Mouse (Mus musculus): ENCODE data around the gene Krtap4-8. TPM values are rescaled to one million over a fixed set of nuclear protein-coding genes. Genes with fewer than 3 reads are reported as not detected.
"Not testable (repeated sequence)": the region's sequence is repeated elsewhere in the genome, so short reads cannot be mapped to it uniquely, and the experiment has no call there.

The Krtap4-8 gene
- total RNA-seq (2021): not detected

DNA sequence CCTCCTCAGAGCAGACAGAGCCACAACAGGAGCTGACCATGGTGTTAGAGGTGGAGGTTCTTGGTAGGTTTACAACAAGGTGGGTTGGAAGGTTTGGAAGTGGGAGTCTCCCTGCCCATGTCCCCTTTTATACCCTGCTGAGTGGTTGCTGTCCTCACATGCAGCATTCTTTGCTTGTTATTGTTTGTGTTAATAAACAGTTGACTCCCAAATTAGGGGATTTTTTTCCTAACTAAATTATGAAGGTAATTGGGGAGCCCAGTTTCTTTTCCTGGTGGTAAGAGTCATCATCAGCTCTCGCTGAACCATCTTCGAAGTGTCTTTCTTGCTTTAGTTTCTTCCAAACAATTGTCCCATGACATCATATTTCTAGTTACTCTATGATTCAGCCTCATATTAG is at the start of gene Krtap4-8:
Gene Krtap4-8 (minus strand): TSS at position 101 of the 400 bp plus-strand sequence.
- DNase-seq: no peak

DNA sequence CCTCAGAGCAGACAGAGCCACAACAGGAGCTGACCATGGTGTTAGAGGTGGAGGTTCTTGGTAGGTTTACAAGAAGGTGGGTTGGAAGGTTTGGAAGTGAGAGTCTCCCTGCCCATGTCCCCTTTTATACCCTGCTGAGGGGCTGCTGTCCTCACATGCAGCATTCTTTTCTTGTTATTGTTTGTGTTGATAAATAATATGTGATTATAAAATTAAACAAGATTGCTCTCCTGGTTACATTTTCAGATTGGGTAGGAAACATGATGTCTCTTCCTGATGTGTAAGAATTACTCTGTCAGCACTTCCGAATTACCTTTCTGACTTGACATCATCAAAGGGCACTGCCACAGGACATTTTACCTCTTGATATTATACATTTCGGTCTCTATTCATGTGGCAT is 35.1 kb upstream of the Krtap4-8 start, which contains the start of gene Gm11564:
Gene Gm11564 (minus strand): TSS at position 101 of the 400 bp plus-strand sequence.
- DNase-seq: not testable (repeated sequence)

GRCm38 (mm10) chr11:99809792-99810191 is 29.3 kb upstream of the Krtap4-8 start, which contains the start of gene Krtap4-13:
TSS of gene Krtap4-13 (minus strand) at chr11:99809892.
- not testable (repeated sequence) for DNase-seq

DNA sequence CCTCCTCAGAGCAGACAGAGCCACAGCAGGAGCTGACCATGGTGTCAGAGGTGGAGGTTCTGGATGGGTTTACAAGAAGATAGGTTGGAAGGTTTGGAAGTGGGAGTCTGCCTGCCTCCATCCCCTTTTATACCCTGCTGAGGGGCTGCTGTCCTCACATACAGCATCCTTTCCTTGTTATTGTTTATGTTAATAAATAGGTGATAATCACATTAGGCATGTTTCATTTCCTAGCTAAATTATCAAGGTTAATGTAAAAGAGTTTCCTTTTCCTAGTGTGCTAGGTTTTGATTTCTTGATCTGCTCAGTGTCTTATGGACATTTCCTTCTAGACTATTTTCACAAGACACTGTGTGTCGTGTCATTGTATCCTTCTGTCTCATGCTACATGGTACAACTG is 23.8 kb upstream of the Krtap4-8 start, which contains the start of gene Gm11554:
Gene Gm11554 (minus strand): TSS at position 101 of the 400 bp plus-strand sequence.
- DNase-seq: not testable (repeated sequence)

DNA sequence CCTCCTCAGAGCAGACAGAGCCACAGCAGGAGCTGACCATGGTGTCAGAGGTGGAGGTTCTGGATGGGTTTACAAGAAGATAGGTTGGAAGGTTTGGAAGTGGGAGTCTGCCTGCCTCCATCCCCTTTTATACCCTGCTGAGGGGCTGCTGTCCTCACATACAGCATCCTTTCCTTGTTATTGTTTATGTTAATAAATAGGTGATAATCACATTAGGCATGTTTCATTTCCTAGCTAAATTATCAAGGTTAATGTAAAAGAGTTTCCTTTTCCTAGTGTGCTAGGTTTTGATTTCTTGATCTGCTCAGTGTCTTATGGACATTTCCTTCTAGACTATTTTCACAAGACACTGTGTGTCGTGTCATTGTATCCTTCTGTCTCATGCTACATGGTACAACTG is 18.3 kb upstream of the Krtap4-8 start, which contains the start of gene Gm11569:
Gene Gm11569 (minus strand): TSS at position 101 of the 400 bp plus-strand sequence.
- not testable (repeated sequence) for DNase-seq

- DNase-seq: no peak
These were observed 12.9 kb upstream of the Krtap4-8 start, which contains the start of gene Gm11596 for GRCm38 (mm10) chr11:99793367-99793766. TSS of gene Gm11596 (minus strand) at chr11:99793467.

DNA sequence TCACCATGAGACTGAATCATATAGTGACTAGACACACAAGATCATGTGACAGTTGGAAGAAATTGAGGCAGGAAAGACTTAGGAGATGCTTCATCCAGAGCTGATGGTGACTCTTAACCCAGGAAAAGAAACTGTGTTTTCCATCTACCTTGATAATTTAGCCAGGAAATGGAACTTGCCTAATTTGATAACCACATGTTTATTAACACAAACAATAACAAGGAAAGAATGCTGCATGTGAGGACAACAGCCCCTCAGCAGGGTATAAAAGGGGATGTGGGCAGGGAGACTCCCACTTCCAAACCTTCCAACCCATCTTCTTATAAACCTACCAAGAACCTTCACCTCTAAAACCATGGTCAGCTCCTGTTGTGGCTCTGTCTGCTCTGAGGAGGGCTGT is 4.4 kb upstream of the Krtap4-8 start, which contains the start of gene Krtap4-9:
Gene Krtap4-9 (plus strand): TSS at position 301 of the 400 bp plus-strand sequence.
- DNase-seq: not testable (repeated sequence)

- no peak for DNase-seq
These were observed 2.1 kb downstream of the Krtap4-8 start for GRCm38 (mm10) chr11:99778401-99778800.

DNA sequence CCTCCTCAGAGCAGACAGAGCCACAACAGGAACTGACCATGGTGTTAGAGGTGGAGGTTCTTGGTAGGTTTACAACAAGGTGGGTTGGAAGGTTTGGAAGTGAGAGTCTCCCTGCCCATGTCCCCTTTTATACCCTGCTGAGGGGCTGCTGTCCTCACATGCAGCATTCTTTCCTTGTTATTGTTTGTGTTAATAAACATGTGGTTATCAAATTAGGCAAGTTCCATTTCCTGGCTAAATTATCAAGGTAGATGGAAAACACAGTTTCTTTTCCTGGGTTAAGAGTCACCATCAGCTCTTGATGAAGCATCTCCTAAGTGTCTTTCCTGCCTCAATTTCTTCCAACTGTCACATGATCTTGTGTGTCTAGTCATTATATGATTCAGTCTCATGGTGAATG is 7.7 kb downstream of the Krtap4-8 start, which contains the start of gene Gm11595:
Gene Gm11595 (minus strand): TSS at position 101 of the 400 bp plus-strand sequence.
- DNase-seq: not testable (repeated sequence)

DNA sequence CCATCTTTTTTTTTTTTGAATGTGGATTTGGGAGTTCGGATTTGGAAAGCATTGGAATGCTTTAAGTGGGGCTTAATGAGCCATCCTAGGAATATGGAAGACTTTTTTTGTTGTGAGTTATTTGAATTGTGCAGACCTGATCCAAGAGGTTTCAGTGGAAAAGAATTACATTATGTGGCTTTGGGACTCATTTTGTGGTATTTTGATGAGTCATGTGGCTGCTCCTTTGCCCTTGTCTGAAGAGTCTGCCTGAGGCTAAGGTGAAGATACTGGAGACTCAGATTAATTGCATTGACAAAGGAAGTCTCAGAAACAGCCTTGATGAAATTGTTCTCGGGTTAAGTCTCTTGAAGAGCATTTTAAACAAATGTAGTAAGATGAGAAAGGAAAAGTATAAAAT is 12.1 kb downstream of the Krtap4-8 start:
- DNase-seq: no peak

- no peak for DNase-seq
These were observed 21.6 kb downstream of the Krtap4-8 start for GRCm38 (mm10) chr11:99758877-99759276.

- DNase-seq: no peak
These were observed 36.5 kb downstream of the Krtap4-8 start for GRCm38 (mm10) chr11:99743985-99744384.

- DNase-seq: no peak
These were observed 46.3 kb downstream of the Krtap4-8 start, which contains the start of gene Gm14180 for GRCm38 (mm10) chr11:99734190-99734589. TSS of gene Gm14180 (minus strand) at chr11:99734290.

Other genes starting within 250 kb of the Krtap4-8 start
- gene Krt40, start 237.5 kb downstream of the Krtap4-8 start, total RNA-seq (2021): not detected
- gene Krtap3-3, start 229.8 kb downstream of the Krtap4-8 start, total RNA-seq (2021): not detected
- gene Krtap3-2, start 223.9 kb downstream of the Krtap4-8 start, total RNA-seq (2021): not detected
- gene Gm11939, start 221.2 kb downstream of the Krtap4-8 start, total RNA-seq (2021): not detected
- not detected for gene Krtap3-1, start 214.1 kb downstream of the Krtap4-8 start, total RNA-seq (2021)
- gene Krtap1-5, start 199.7 kb downstream of the Krtap4-8 start, total RNA-seq (2021): not detected
- gene Krtap1-4, start 197.1 kb downstream of the Krtap4-8 start, total RNA-seq (2021): not detected
- not detected for gene Krtap1-3, start 189.4 kb downstream of the Krtap4-8 start, total RNA-seq (2021)
- not detected for gene Krtap9-3, start 182.6 kb downstream of the Krtap4-8 start, total RNA-seq (2021)
- gene Gm11938, start 177.4 kb downstream of the Krtap4-8 start, total RNA-seq (2021): not detected
- gene Gm11937, start 170.5 kb downstream of the Krtap4-8 start, total RNA-seq (2021): not detected
- gene Krtap2-4, start 165.9 kb downstream of the Krtap4-8 start, total RNA-seq (2021): not detected
- not detected for gene Gm11562, start 160.3 kb downstream of the Krtap4-8 start, total RNA-seq (2021)
- gene Krtap4-1, start 152.5 kb downstream of the Krtap4-8 start, total RNA-seq (2021): not detected
- not detected for gene Krtap4-2, start 145.6 kb downstream of the Krtap4-8 start, total RNA-seq (2021)
- not detected for gene Krtap4-7, start 136.6 kb downstream of the Krtap4-8 start, total RNA-seq (2021)
- gene Gm11555, start 130.5 kb downstream of the Krtap4-8 start, total RNA-seq (2021): not detected
- not detected for gene Gm11563, start 121.7 kb downstream of the Krtap4-8 start, total RNA-seq (2021)
- gene Krtap4-6, start 114.7 kb downstream of the Krtap4-8 start, total RNA-seq (2021): not detected
- gene Gm14190, start 90.0 kb downstream of the Krtap4-8 start, total RNA-seq (2021): not detected
- gene Gm14180, start 46.4 kb downstream of the Krtap4-8 start, total RNA-seq (2021): not detected
- not detected for gene Gm11595, start 7.8 kb downstream of the Krtap4-8 start, total RNA-seq (2021)
- gene Krtap4-9, start 4.5 kb upstream of the Krtap4-8 start, total RNA-seq (2021): not detected
- gene Gm11596, start 12.8 kb upstream of the Krtap4-8 start, total RNA-seq (2021): not detected
- not detected for gene Gm11569, start 18.2 kb upstream of the Krtap4-8 start, total RNA-seq (2021)
- not detected for gene Gm11554, start 23.7 kb upstream of the Krtap4-8 start, total RNA-seq (2021)
- gene Krtap4-13, start 29.2 kb upstream of the Krtap4-8 start, total RNA-seq (2021): not detected
- gene Gm11564, start 35.0 kb upstream of the Krtap4-8 start, total RNA-seq (2021): not detected
- gene 2300003K06Rik, start 57.4 kb upstream of the Krtap4-8 start, total RNA-seq (2021): not detected
- gene Krtap4-16, start 70.9 kb upstream of the Krtap4-8 start, total RNA-seq (2021): not detected
- not detected for gene Gm11568, start 77.2 kb upstream of the Krtap4-8 start, total RNA-seq (2021)
- not detected for gene Gm11559, start 83.8 kb upstream of the Krtap4-8 start, total RNA-seq (2021)
- gene Krtap9-1, start 92.7 kb upstream of the Krtap4-8 start, total RNA-seq (2021): not detected
- gene Gm11567, start 98.5 kb upstream of the Krtap4-8 start, total RNA-seq (2021): not detected
- not detected for gene Krtap31-1, start 127.2 kb upstream of the Krtap4-8 start, total RNA-seq (2021)
- not detected for gene Gm11565, start 134.0 kb upstream of the Krtap4-8 start, total RNA-seq (2021)
- gene Krtap31-2, start 155.6 kb upstream of the Krtap4-8 start, total RNA-seq (2021): not detected
- gene Krtap9-5, start 167.8 kb upstream of the Krtap4-8 start, total RNA-seq (2021): not detected
- not detected for gene Krtap29-1, start 198.3 kb upstream of the Krtap4-8 start, total RNA-seq (2021)
- gene Krtap16-1, start 205.9 kb upstream of the Krtap4-8 start, total RNA-seq (2021): not detected
- not detected for gene Krtap17-1, start 213.3 kb upstream of the Krtap4-8 start, total RNA-seq (2021)
- not detected for gene Krt33a, start 235.5 kb upstream of the Krtap4-8 start, total RNA-seq (2021)
- not detected for gene Krt33b, start 249.2 kb upstream of the Krtap4-8 start, total RNA-seq (2021)